Comparison of ENCODE assay signal across 7 mouse cellular contexts in genomic region chr1:135282536-135283286, GRCm38 (mm10). TPM values are rescaled to one million over a fixed set of nuclear protein-coding genes. Genes with fewer than 3 reads are reported as not detected.
DNase-seq lines count a peak whose midpoint lies in the region; ATAC-seq and TF ChIP-seq lines count a peak whose summit lies in the region.

No protein-coding gene starts in this region.

- DNase-seq in B cell, adult 2 months, result peak; percentile 12 to 17
- peak; percentile 80 for DNase-seq in MEL (ENCODE audit: low read depth, low spot score)
- no peak for DNase-seq in forebrain, postnatal 0 days
- DNase-seq in cerebellum, postnatal 4 days (ENCODE audit: low spot score in 2 of 2), result no peak
- DNase-seq in ovary, postnatal 10 days (ENCODE audit: low spot score), result no peak

- H3K4me3 ChIP-seq in MEL (ENCODE audit: control insufficient read depth in 1 of 2, insufficient read depth in 1 of 2, low read depth in 2 of 2, low read length in 2 of 2), result peak overlapping the region; percentile 83 to 100
- H3K4me3 ChIP-seq in forebrain, postnatal 0 days (ENCODE audit: low read depth, low read length), result peak overlapping the region; percentile 69
- H3K4me3 ChIP-seq in intestine, embryonic 16.5 days (ENCODE audit: low read length), result peak overlapping the region; percentile 96
- peak overlapping the region; percentile 95 for H3K4me3 ChIP-seq in megakaryocyte, embryonic 14.5 days (replicated peaks)

- TF ChIP-seq POLR2A in MEL (IDR thresholded peaks at IDR 0.05; ENCODE audit: control insufficient read depth in 1 of 2, insufficient read depth in 1 of 2, low read depth in 1 of 2, low read length in 2 of 2, poor library complexity in 1 of 2), result no peak

- peaks cover 0 to 4% of the 10 kb centered on the region in 2 experiments; a peak in 2 of 4 replicates for H3K4me1 ChIP-seq in MEL (ENCODE audit: control insufficient read depth in 1 of 2, insufficient read depth in 2 of 2, low read length in 2 of 2)
- no peaks in the 10 kb centered on the region for H3K4me1 ChIP-seq in forebrain, postnatal 0 days (ENCODE audit: insufficient read depth)
- H3K4me1 ChIP-seq in intestine, embryonic 16.5 days (ENCODE audit: control insufficient read depth, insufficient read depth, low read length), result peaks cover 7% of the 10 kb centered on the region; the same call in 1 of the 2 replicates
- peaks cover 29% of the 10 kb centered on the region for H3K4me1 ChIP-seq in megakaryocyte, embryonic 14.5 days

- no peak for TF ChIP-seq EP300 in MEL (IDR thresholded peaks at IDR 0.05; ENCODE audit: low read depth in 1 of 2, low read length in 2 of 2)

- H3K79me2 ChIP-seq in MEL (ENCODE audit: control insufficient read depth, insufficient read depth, low read length, poor library complexity), result no peaks in the 10 kb centered on the region; the same call in 1 of the 2 replicates

- H3K9ac ChIP-seq in MEL (ENCODE audit: control insufficient read depth, low read depth, low read length, poor library complexity, severe bottlenecking), result peak overlapping the region; percentile 87
- peak overlapping the region; percentile 95 for H3K9ac ChIP-seq in forebrain, postnatal 0 days
- H3K9ac ChIP-seq in intestine, embryonic 16.5 days (ENCODE audit: low read depth, low read length), result peak overlapping the region; percentile 98

- no peaks in the 10 kb centered on the region for H3K27me3 ChIP-seq in MEL (ENCODE audit: control insufficient read depth in 1 of 2, insufficient read depth in 2 of 2, low read length in 2 of 2)
- H3K27me3 ChIP-seq in forebrain, postnatal 0 days (ENCODE audit: insufficient read depth, low read length), result no peaks in the 10 kb centered on the region
- no peaks in the 10 kb centered on the region for H3K27me3 ChIP-seq in intestine, embryonic 16.5 days (replicated peaks; ENCODE audit: control insufficient read depth, insufficient read depth, low read length)
- H3K27me3 ChIP-seq in megakaryocyte, embryonic 14.5 days (replicated peaks), result peaks cover 8% of the 10 kb centered on the region

- H3K36me3 ChIP-seq in MEL (ENCODE audit: control insufficient read depth in 1 of 2, insufficient read depth in 2 of 2, low read length in 2 of 2), result no peaks in the 10 kb centered on the region
- peaks cover 9% of the 10 kb centered on the region; the same call in 1 of the 2 replicates for H3K36me3 ChIP-seq in forebrain, postnatal 0 days (ENCODE audit: insufficient read depth)
- peaks cover 8% of the 10 kb centered on the region; the same call in 1 of the 2 replicates for H3K36me3 ChIP-seq in intestine, embryonic 16.5 days (ENCODE audit: control insufficient read depth, insufficient read depth, low read length)
- peaks cover 15% of the 10 kb centered on the region for H3K36me3 ChIP-seq in megakaryocyte, embryonic 14.5 days (replicated peaks; ENCODE audit: low read length)

- H3K9me3 ChIP-seq in MEL (replicated peaks; ENCODE audit: insufficient read depth, low read length), result no peaks in the 10 kb centered on the region
- H3K9me3 ChIP-seq in forebrain, postnatal 0 days (ENCODE audit: low read length), result no peaks in the 10 kb centered on the region
- no peaks in the 10 kb centered on the region for H3K9me3 ChIP-seq in intestine, embryonic 16.5 days (ENCODE audit: control insufficient read depth, low read length)
- H3K9me3 ChIP-seq in megakaryocyte, embryonic 14.5 days, result no peaks in the 10 kb centered on the region

- TF ChIP-seq CTCF in MEL (IDR thresholded peaks at IDR 0.05 in 2 of 3, conservative IDR thresholded peaks at IDR 0.05 in 1 of 3; ENCODE audit: control insufficient read depth in 1 of 3, insufficient read depth in 1 of 3, low read depth in 2 of 3, low read length in 3 of 3, poor library complexity in 1 of 3, severe bottlenecking in 1 of 3), result no peak
- no peak for TF ChIP-seq CTCF in forebrain, postnatal 0 days (IDR thresholded peaks at IDR 0.05; ENCODE audit: low read depth)

- WGBS in forebrain, postnatal 0 days, result 30% methylated on average over 13 of the region's 13 CpGs
- 29% methylated on average over 13 of the region's 13 CpGs for whole genome bisulfite sequencing in intestine, embryonic 16.5 days

- peak overlapping the region; percentile 76 for H3K4me2 ChIP-seq in forebrain, postnatal 0 days (ENCODE audit: low read depth)
- H3K4me2 ChIP-seq in intestine, embryonic 16.5 days (ENCODE audit: low read depth, low read length), result peak overlapping the region; percentile 60

- H3K27ac ChIP-seq in MEL (ENCODE audit: control insufficient read depth, low read depth, low read length), result no peak overlapping the region
- 0 out of 2 replicates have a peak overlapping the region, but pooled peaks have one; percentile 95 for H3K27ac ChIP-seq in forebrain, postnatal 0 days (ENCODE audit: low read depth, low read length)
- H3K27ac ChIP-seq in intestine, embryonic 16.5 days (ENCODE audit: low read length), result peak overlapping the region; percentile 97

- no peak for TF ChIP-seq RAD21 in MEL (IDR thresholded peaks at IDR 0.05; ENCODE audit: low read depth, low read length)

- ATAC-seq in forebrain, postnatal 0 days, result no peak
- peak; percentile 73 for ATAC-seq in intestine, embryonic 16.5 days

TF ChIP-seq in MEL, 35 proteins besides CTCF, POLR2A, EP300 and RAD21 (continues in another document):
- no peak for TF ChIP-seq JUND (IDR thresholded peaks at IDR 0.05; ENCODE audit: low read depth, low read length)
- no peak for TF ChIP-seq USF2 (IDR thresholded peaks at IDR 0.05; ENCODE audit: borderline replicate concordance in 1 of 2, insufficient read depth in 1 of 2, low read depth in 1 of 2, low read length in 2 of 2)
- TF ChIP-seq NELFE (IDR thresholded peaks at IDR 0.05; ENCODE audit: low read depth, low read length), result no peak
- no peak for TF ChIP-seq GATA1 (IDR thresholded peaks at IDR 0.05; ENCODE audit: low read depth, low read length)
- peak; percentile 43; the same call in 1 of the 2 replicates for TF ChIP-seq MXI1 (IDR thresholded peaks at IDR 0.05; ENCODE audit: low read depth, low read length)
- peak; percentile 57; the same call in 1 of the 2 replicates for TF ChIP-seq MYC (IDR thresholded peaks at IDR 0.05; ENCODE audit: low read depth, low read length)
- TF ChIP-seq RCOR1 (IDR thresholded peaks at IDR 0.05; ENCODE audit: low read depth, low read length), result peak; percentile 60
- 0 out of 2 replicates have a peak, but pooled peaks have one; percentile 60 for TF ChIP-seq CHD1 (IDR thresholded peaks at IDR 0.05; ENCODE audit: low read depth, low read length)
- TF ChIP-seq E2F4 (IDR thresholded peaks at IDR 0.05; ENCODE audit: borderline replicate concordance, low read depth, low read length), result no peak
- TF ChIP-seq MAX (IDR thresholded peaks at IDR 0.05; ENCODE audit: low read length), result no peak
- TF ChIP-seq ZC3H11A (IDR thresholded peaks at IDR 0.05; ENCODE audit: low read depth, low read length), result no peak
- TF ChIP-seq GABPA (IDR thresholded peaks at IDR 0.05; ENCODE audit: low read depth, low read length), result no peak
- no peak for TF ChIP-seq USF1 (IDR thresholded peaks at IDR 0.05; ENCODE audit: low read depth, low read length)
- TF ChIP-seq ELF1 (IDR thresholded peaks at IDR 0.05; ENCODE audit: low read depth, low read length), result peak; percentile 3; the same call in 1 of the 2 replicates
- no peak for TF ChIP-seq ZKSCAN1 (IDR thresholded peaks at IDR 0.05; ENCODE audit: low read depth, low read length)
- no peak; the same call in 1 of the 2 replicates for TF ChIP-seq ETS1 (IDR thresholded peaks at IDR 0.05; ENCODE audit: low read depth, low read length)
- TF ChIP-seq MAFK (IDR thresholded peaks at IDR 0.05; ENCODE audit: borderline replicate concordance, low read depth, low read length), result 0 out of 2 replicates have a peak, but pooled peaks have one; percentile 21
- TF ChIP-seq ZMIZ1 (IDR thresholded peaks at IDR 0.05; ENCODE audit: low read depth, low read length), result no peak

RNA-seq across cellular contexts. Expression of gene Rnpep, which starts 1.2 kb away (rescaled TPM):
- total RNA-seq in MEL (2012; rRNA removed), result 6.5 and 8.1 TPM in 2 replicates
- 10 to 100 TPM in 1 of 2 experiments, not detected in 1; 17.4 TPM for polyA plus RNA-seq in MEL (2012; ENCODE audit: insufficient read depth in 1 of 2, insufficient read length in 2 of 2, low read depth in 1 of 2, low replicate concordance in 2 of 2, missing spikeins in 1 of 2)
- 61.6 and 63.9 TPM in 2 replicates for total RNA-seq in forebrain, postnatal 0 days (2014; rRNA removed)
- polyA plus RNA-seq in forebrain, postnatal 0 days (2015; fragmentation: Nextera tagmentation; extraction: Ambion mirVana), result 43.5 and 49.2 TPM in 2 replicates
- polyA plus RNA-seq in intestine, embryonic 16.5 days (2015; fragmentation: Nextera tagmentation; extraction: Ambion mirVana), result 174 and 193 TPM in 2 replicates
- 15.5 and 18.7 TPM in 2 replicates for polyA plus RNA-seq in megakaryocyte, embryonic 14.5 days (2012; ENCODE audit: insufficient read depth, low replicate concordance)

RNA-seq across cellular contexts. Expression of gene Elf3, which starts 24.3 kb away (rescaled TPM):
- total RNA-seq in MEL (2012; rRNA removed), result not detected in 2 replicates
- not detected for polyA plus RNA-seq in MEL (2012; ENCODE audit: insufficient read depth in 1 of 2, insufficient read length in 2 of 2, low read depth in 1 of 2, low replicate concordance in 2 of 2, missing spikeins in 1 of 2)
- total RNA-seq in forebrain, postnatal 0 days (2014; rRNA removed), result 0.08 TPM in 1 of 2 replicates, not detected in the other
- polyA plus RNA-seq in forebrain, postnatal 0 days (2015; fragmentation: Nextera tagmentation; extraction: Ambion mirVana), result 0.21 and 0.31 TPM in 2 replicates
- polyA plus RNA-seq in intestine, embryonic 16.5 days (2015; fragmentation: Nextera tagmentation; extraction: Ambion mirVana), result 264 and 267 TPM in 2 replicates
- polyA plus RNA-seq in megakaryocyte, embryonic 14.5 days (2012; ENCODE audit: insufficient read depth, low replicate concordance), result not detected in 2 replicates

RNA-seq across cellular contexts. Expression of gene Timm17a, which starts 30.9 kb away (rescaled TPM):
- total RNA-seq in MEL (2012; rRNA removed), result 177 and 182 TPM in 2 replicates
- 100 to 1,000 TPM in 1 of 2 experiments, not detected in 1; 315 TPM for polyA plus RNA-seq in MEL (2012; ENCODE audit: insufficient read depth in 1 of 2, insufficient read length in 2 of 2, low read depth in 1 of 2, low replicate concordance in 2 of 2, missing spikeins in 1 of 2)
- total RNA-seq in forebrain, postnatal 0 days (2014; rRNA removed), result 29.9 and 36.1 TPM in 2 replicates
- polyA plus RNA-seq in forebrain, postnatal 0 days (2015; fragmentation: Nextera tagmentation; extraction: Ambion mirVana), result 141 and 151 TPM in 2 replicates
- 247 and 268 TPM in 2 replicates for polyA plus RNA-seq in intestine, embryonic 16.5 days (2015; fragmentation: Nextera tagmentation; extraction: Ambion mirVana)
- polyA plus RNA-seq in megakaryocyte, embryonic 14.5 days (2012; ENCODE audit: insufficient read depth, low replicate concordance), result 2.2 and 5.0 TPM in 2 replicates

RNA-seq across cellular contexts. Expression of gene Lmod1, which starts 41.9 kb away (rescaled TPM):
- total RNA-seq in MEL (2012; rRNA removed), result not detected in 2 replicates
- polyA plus RNA-seq in MEL (2012; ENCODE audit: insufficient read depth in 1 of 2, insufficient read length in 2 of 2, low read depth in 1 of 2, low replicate concordance in 2 of 2, missing spikeins in 1 of 2), result not detected
- 0.31 and 0.52 TPM in 2 replicates for total RNA-seq in forebrain, postnatal 0 days (2014; rRNA removed)
- polyA plus RNA-seq in forebrain, postnatal 0 days (2015; fragmentation: Nextera tagmentation; extraction: Ambion mirVana), result 0.21 TPM in 2 replicates
- polyA plus RNA-seq in intestine, embryonic 16.5 days (2015; fragmentation: Nextera tagmentation; extraction: Ambion mirVana), result 10.6 and 11.7 TPM in 2 replicates
- not detected in 2 replicates for polyA plus RNA-seq in megakaryocyte, embryonic 14.5 days (2012; ENCODE audit: insufficient read depth, low replicate concordance)

Comparison
In these comparisons a context has a peak if more than half of its experiments do, and no peak if none do; other contexts are left out.
1. DNase-seq: peak in B cell, adult 2 months (2 of 2) and MEL (single experiment); none in forebrain, postnatal 0 days (single experiment), cerebellum, postnatal 4 days (0 of 2) and ovary, postnatal 10 days (single experiment).
2. RNA of gene Elf3, which starts 24.3 kb away (polyA plus RNA-seq): 264 to 267 TPM in intestine, embryonic 16.5 days; 0.21 to 0.31 TPM in forebrain, postnatal 0 days, not detected in megakaryocyte, embryonic 14.5 days and not detected in MEL; every median in the first group is over 100 times any median in the second.
3. Peak in every context shown above with its lines, with median percentiles within 50 percentile points of each other: H3K4me3 ChIP-seq and H3K9ac ChIP-seq.